Mouse (Mus musculus): Measurements from ENCODE around the gene Peg3.
"Not testable (repeated sequence)": the region's sequence is repeated elsewhere in the genome, so short reads cannot be mapped to it uniquely, and the experiment has no call there.

Gene Peg3

GRCm38 (mm10) chr7:6730241-6730640 lies at the start of gene Peg3, which contains the start of gene Usp29:
TSS of gene Peg3 (minus strand) at chr7:6730431.
TSS of gene Usp29 (plus strand) at chr7:6730578.
- DNase-seq (ENCODE audit: low spot score in 2 of 2) = peak; percentile 87 to 89

DNA sequence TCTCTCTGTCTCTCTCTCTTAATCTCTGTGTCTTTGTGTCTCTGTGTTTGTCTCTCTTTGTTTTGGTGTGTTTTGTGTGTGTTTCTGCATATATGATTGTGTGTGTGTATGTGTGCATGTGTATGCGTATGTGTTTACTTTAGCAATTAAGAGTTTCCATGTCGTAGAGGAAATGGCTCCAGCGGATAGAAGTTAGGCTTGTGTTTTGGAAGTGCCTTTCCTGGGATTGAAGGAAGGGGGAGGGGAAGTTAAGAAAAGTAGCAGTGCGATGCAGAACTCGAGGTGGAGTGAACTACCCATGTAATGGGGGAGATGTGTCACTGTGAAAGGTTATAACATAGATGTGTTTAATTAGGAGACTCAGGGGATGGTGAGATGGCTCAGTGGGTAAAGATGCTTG lies 48.9 kb upstream of the Peg3 start:
- no peak for DNase-seq (ENCODE audit: low spot score in 2 of 2)

DNA sequence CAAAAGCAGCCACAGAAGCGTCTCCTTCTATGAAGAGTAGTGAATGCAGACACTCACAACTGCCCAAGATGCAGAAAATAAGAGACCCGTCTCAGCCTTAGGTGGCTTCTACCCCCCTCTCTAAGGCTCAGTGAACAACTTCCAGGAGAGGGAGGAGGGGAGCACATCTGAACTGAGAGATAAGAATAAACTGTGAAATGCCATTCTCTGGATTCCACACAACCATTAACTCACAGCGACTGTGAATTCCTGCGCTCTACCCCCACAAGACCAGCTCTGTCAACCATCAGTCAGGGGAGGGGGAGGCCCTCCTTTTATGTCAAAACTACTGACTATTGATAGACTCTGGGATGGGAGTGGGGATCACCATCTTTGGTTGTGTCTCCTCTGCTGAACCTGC lies 47.5 kb upstream of the Peg3 start:
- no peak for DNase-seq (ENCODE audit: low spot score in 2 of 2)

GRCm38 (mm10) chr7:6777107-6777506 lies 46.9 kb upstream of the Peg3 start:
- DNase-seq (ENCODE audit: low spot score in 2 of 2) = no peak

GRCm38 (mm10) chr7:6776314-6777059 lies 46.3 kb upstream of the Peg3 start:
- peak; percentile 43 to 48 for DNase-seq (ENCODE audit: low spot score in 2 of 2)

DNA sequence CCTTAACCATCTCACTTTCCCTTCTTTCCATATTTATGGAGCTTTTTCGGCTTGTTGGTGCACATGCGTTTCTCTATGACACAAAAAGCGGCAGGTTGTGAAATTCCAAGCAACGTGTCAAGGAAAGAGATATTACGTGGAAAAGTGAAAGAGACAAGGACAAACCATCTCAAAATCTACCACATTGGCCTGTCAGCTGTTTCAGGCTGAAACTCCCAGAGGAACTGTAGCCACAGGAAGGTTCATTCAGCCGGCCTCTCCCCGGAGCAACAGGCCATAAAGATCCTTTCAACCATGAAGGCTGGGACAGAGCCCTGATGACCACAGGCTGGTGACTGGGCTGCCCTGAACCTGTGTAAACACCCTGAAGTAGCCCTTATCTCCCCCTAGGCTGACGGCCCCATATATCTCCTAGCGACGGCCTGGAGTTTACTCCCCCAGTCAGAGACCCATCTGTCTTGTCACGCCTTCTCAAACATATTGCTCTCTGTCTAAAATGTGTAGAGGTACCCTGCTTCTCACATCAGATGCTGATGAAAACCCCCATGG lies 43.7 kb upstream of the Peg3 start:
- not testable (repeated sequence) for DNase-seq (ENCODE audit: low spot score in 2 of 2)

GRCm38 (mm10) chr7:6770286-6770685 lies 40.1 kb upstream of the Peg3 start:
- no peak for DNase-seq (ENCODE audit: low spot score in 2 of 2)

- no peak for DNase-seq (ENCODE audit: low spot score in 2 of 2)
These were observed 35.0 kb upstream of the Peg3 start for GRCm38 (mm10) chr7:6765240-6765639.

GRCm38 (mm10) chr7:6760170-6760569 lies 29.9 kb upstream of the Peg3 start:
- DNase-seq (ENCODE audit: low spot score in 2 of 2) = no peak

DNA sequence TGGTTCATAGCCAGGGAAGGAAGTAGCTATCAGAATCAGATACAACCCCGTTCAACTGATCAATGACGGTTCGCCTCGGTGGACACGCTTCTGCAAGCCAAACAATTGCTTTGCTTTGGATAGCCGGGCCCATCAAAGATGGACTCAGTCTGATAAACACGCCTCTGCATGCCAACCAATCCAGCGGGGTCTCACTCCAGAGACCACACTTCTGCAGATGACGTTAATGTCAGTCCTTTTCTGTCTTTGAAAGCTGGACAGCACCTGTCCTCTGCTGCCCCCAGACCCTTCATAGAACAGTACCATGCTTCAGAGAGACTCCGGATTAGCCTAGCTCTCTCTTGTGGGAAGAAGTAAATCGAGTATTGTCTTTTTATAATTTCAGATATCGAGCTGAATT lies 29.5 kb upstream of the Peg3 start:
- no peak for DNase-seq (ENCODE audit: low spot score in 2 of 2)

DNA sequence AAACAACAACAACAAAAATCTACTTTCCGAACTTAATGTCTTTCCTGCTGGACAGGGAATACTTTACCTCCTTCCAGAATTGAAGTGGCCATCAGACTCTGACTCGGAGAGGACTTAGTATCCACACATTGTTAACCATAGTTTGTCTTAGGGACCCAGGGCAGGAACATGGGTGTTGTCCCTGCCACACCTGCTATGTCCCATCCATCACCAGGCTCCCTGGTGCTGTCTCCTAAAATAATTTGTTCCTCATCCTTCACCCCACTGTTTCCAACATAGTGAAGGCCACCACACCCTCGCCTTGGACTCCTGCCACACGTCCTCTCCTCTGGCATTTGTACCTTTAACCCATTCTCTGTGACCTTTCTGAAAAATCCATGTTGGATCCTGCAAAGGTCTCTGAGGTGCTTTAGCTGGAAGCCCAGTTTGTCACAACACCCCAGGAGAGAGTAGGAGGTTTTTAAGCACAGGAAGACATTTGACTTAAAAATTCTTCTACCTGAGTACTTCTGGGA lies 26.6 kb upstream of the Peg3 start:
- DNase-seq (ENCODE audit: low spot score in 2 of 2) = no peak

DNA sequence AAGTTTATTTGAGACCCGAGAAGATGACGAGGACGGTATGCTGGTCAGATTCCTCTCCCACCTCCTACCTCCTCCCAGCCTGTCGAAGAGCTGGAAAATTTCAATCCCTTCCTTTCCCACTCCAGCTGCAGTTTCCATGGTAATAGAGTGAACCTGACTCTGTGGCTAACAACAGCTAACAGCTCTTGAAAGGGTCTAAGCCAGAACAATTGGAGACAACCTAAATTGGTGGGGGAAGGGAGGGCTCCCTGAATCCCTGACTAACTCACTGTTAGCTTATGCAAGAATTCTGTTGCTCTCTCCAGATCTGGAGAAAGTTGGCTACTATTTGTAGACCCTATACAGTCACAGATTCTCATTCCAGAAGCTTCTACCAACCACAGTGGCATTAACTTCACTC lies 23.2 kb upstream of the Peg3 start:
- DNase-seq (ENCODE audit: low spot score in 2 of 2) = no peak

GRCm38 (mm10) chr7:6749196-6749595 lies 19.0 kb upstream of the Peg3 start:
- no peak for DNase-seq (ENCODE audit: low spot score in 2 of 2)

- DNase-seq (ENCODE audit: low spot score in 2 of 2) = no peak
These were observed 14.2 kb upstream of the Peg3 start for GRCm38 (mm10) chr7:6744281-6744904.

DNA sequence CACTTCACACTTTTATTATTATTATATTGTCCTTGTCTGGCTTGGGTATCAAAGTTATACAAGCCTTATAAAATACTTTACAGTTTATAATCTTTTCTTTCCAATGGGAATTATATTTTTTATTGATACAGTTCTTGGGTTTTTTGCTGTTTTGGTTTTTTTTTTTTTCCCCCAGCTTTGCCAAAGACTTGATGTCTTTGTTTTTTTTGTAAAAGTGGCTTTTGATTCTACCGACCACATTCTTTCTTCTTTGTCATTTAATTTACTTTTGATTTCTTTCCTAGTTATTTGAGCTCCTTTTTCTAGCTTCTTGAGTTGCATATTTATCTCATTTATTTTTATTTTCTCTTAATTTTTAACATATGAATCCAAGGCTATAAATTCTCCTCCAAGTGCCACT lies 5.8 kb upstream of the Peg3 start:
- no peak for DNase-seq (ENCODE audit: low spot score in 2 of 2)

DNA sequence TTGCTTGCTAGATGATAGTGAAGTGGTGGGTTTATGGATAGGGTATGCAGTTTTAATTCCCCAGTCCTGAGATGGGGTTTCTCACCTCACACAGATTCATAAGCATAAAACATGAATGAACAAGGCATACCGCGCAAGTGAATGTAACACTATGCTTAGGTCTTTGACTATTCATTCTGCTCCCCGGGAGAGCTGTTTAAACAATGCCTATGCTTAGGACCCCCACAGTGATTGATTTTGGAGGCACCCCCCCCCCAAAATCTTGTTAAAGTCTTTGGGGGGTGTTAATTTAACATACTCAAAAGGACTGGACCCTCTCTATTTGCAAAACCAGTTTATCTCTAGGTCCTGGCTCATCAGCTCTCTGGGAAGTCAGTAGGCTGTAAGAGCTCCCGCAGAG lies 1.7 kb upstream of the Peg3 start:
- DNase-seq (ENCODE audit: low spot score in 2 of 2) = no peak

- DNase-seq (ENCODE audit: low spot score in 2 of 2) = no peak
These were observed 1.1 kb upstream of the Peg3 start for GRCm38 (mm10) chr7:6731373-6731772.

- DNase-seq (ENCODE audit: low spot score in 2 of 2) = peak in 1 of 2 experiments; percentile 25
These were observed 570 bp upstream of the Peg3 start for GRCm38 (mm10) chr7:6730801-6731200.

DNA sequence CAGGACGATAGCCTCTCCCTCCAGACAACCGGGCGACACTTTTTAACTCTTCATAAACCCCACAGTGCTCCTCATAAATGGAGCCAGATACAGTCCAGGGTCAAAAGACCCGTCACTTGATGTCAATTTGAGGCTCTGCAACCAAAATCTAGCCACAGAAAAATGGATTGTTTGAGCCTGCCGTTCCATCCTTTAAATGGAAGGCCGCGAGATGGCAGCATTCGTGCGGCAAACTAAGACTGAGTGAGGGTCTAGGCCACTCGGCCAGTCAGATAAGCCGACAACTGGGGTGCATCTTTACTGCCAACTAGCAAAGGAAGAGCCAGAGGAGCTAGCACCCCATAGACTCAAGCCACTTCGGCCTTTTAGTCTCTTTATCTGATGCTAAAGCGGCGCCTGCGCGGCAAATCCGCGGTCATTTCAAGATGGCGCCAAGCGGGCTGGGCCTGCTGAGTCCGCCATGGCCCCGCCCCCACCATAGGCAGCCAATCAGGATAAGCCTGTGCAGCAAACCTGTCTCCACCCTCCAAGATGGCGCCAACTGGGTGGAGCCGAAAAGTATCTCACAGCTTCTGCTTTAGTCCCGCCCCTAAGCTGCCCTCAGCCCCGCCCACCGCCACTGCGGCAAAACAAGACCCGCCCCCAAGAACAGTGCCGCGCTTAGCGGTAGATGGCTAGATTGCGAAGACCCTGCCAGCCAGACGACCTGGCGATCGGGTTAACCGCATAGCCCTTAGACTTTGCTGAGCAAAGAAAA lies 992 bp downstream of the Peg3 start:
- DNase-seq (ENCODE audit: low spot score in 2 of 2) = peak; percentile 91 to 95

- DNase-seq (ENCODE audit: low spot score in 2 of 2) = peak; percentile 89 to 95
These were observed 1.8 kb downstream of the Peg3 start for GRCm38 (mm10) chr7:6728263-6728931.

GRCm38 (mm10) chr7:6727351-6728121 lies 2.7 kb downstream of the Peg3 start:
- DNase-seq (ENCODE audit: low spot score in 2 of 2) = peak; percentile 86 to 89
